Comparison of ENCODE assay signal across 10 mouse cellular contexts in the genomic region with DNA sequence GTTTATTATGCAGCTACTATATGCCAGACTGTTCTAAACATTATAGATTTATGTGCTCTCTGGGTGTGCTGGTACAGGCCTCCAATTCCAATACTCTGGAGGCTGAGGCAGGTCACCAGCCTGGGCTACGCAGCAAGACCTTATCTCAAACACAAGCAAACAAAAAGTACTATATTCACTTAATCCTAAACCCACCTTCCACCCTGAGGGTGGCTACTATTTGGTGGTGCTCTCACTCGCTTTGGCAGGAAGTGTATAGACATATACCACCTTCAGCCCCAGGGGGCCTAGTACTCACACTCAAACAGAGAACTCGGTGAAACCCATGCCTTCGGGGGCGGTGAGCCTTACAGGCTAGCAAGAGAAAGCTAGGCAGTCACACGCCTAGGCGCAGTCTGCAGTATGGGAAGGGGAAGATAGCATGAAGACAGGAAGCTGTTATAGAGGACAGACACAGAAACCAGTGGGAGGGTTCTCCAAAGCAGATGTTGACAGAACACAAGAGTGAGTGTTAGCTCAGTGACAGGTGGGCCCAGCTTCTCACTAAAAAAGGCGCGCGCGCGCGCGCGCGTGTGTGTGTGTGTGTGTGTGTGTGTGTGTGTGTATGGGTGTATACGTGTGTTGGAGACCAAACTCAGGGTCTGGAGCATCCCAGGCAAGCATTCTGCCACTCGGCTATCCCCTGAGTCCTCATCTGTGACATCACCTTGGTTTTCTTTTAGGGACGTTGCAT. TPM values are rescaled to one million over a fixed set of nuclear protein-coding genes. Genes with fewer than 3 reads are reported as not detected.
DNase-seq lines count a peak whose midpoint lies in the region; ATAC-seq lines count a peak whose summit lies in the region.
"Had no signal": no experiment of that assay in that cellular context is flagged by ENCODE, and none has a peak within 500 bp of the region (broad histone marks: within the 10 kb centered on the region; RNA-seq: fewer than 3 reads in every experiment).

A gene (minus strand): TSS at position 346 of the 733 bp plus-strand sequence.

- H3K9me3 ChIP-seq in heart, embryonic 13.5 days, result no peaks in the 10 kb centered on the region
- H3K9me3 ChIP-seq in hindbrain, embryonic 10.5 days, result no peaks in the 10 kb centered on the region
- no peaks in the 10 kb centered on the region for H3K9me3 ChIP-seq in limb, embryonic 13.5 days
- H3K9me3 ChIP-seq in neural tube, embryonic 12.5 days, result no peaks in the 10 kb centered on the region

- H3K9ac ChIP-seq in heart, embryonic 13.5 days, result no peak within 1 kb of the TSS
- H3K9ac ChIP-seq in limb, embryonic 13.5 days, result no peak within 1 kb of the TSS
- H3K9ac ChIP-seq in neural tube, embryonic 12.5 days, result no peak within 1 kb of the TSS

- H3K4me1 ChIP-seq in heart, embryonic 13.5 days, result peaks cover 9% of the 10 kb centered on the region
- H3K4me1 ChIP-seq in hindbrain, embryonic 10.5 days (replicated peaks), result peaks cover 30% of the 10 kb centered on the region
- H3K4me1 ChIP-seq in limb, embryonic 13.5 days, result peaks cover 18% of the 10 kb centered on the region
- H3K4me1 ChIP-seq in neural tube, embryonic 12.5 days, result peaks cover 18% of the 10 kb centered on the region

- H3K4me3 ChIP-seq in heart, embryonic 13.5 days, result no peak within 1 kb of the TSS
- no peak within 1 kb of the TSS for H3K4me3 ChIP-seq in hindbrain, embryonic 10.5 days
- H3K4me3 ChIP-seq in limb, embryonic 13.5 days, result no peak within 1 kb of the TSS
- no peak within 1 kb of the TSS for H3K4me3 ChIP-seq in neural tube, embryonic 12.5 days
- H3K4me3 ChIP-seq: myocyte had no signal

- no peak within 1 kb of the TSS for H3K27ac ChIP-seq in heart, embryonic 13.5 days (replicated peaks)
- no peak within 1 kb of the TSS for H3K27ac ChIP-seq in hindbrain, embryonic 10.5 days
- H3K27ac ChIP-seq in limb, embryonic 13.5 days, result no peak within 1 kb of the TSS
- H3K27ac ChIP-seq in neural tube, embryonic 12.5 days, result no peak within 1 kb of the TSS

- H3K4me2 ChIP-seq in heart, embryonic 13.5 days, result no peak within 1 kb of the TSS
- H3K4me2 ChIP-seq in limb, embryonic 13.5 days (replicated peaks), result no peak within 1 kb of the TSS
- H3K4me2 ChIP-seq in neural tube, embryonic 12.5 days (replicated peaks), result no peak within 1 kb of the TSS

- WGBS in heart, embryonic 13.5 days, result 81% methylated on average over 19 of the region's 19 CpGs
- 92% methylated on average over 19 of the region's 19 CpGs for WGBS in hindbrain, embryonic 10.5 days
- WGBS in limb, embryonic 13.5 days, result 84% methylated on average over 19 of the region's 19 CpGs
- WGBS in neural tube, embryonic 12.5 days, result 92% methylated on average over 19 of the region's 19 CpGs

- peaks cover 40% of the 10 kb centered on the region for H3K27me3 ChIP-seq in heart, embryonic 13.5 days (replicated peaks)
- H3K27me3 ChIP-seq in hindbrain, embryonic 10.5 days (ENCODE audit: insufficient read depth, poor library complexity, severe bottlenecking), result peaks cover 40% of the 10 kb centered on the region
- H3K27me3 ChIP-seq in limb, embryonic 13.5 days, result peaks cover 32% of the 10 kb centered on the region
- H3K27me3 ChIP-seq in neural tube, embryonic 12.5 days (replicated peaks), result 0 out of 2 replicates have a peak, but pooled peaks cover 24% of the 10 kb centered on the region

- H3K36me3 ChIP-seq in heart, embryonic 13.5 days, result no peaks in the 10 kb centered on the region
- H3K36me3 ChIP-seq in hindbrain, embryonic 10.5 days, result no peaks in the 10 kb centered on the region
- H3K36me3 ChIP-seq in limb, embryonic 13.5 days, result no peaks in the 10 kb centered on the region
- no peaks in the 10 kb centered on the region; the same call in 1 of the 2 replicates for H3K36me3 ChIP-seq in neural tube, embryonic 12.5 days

- ATAC-seq in heart, embryonic 13.5 days (ENCODE audit: extremely low read depth, insufficient number of reproducible peaks, low FRiP score, low TSS enrichment), result no peak
- ATAC-seq in limb, embryonic 13.5 days (ENCODE audit: low FRiP score, low read depth), result no peak
- ATAC-seq in neural tube, embryonic 12.5 days (ENCODE audit: low FRiP score, low read depth), result no peak
- ATAC-seq: Patski had no signal

- intact Hi-C loops in heart, postnatal 14 days (cut with DNase I), result no loop called here

- no peak for DNase-seq in heart, postnatal 14 days
- no peak for DNase-seq in adrenal gland, postnatal 4 days (ENCODE audit: low spot score in 2 of 2)
- DNase-seq in hindbrain, embryonic 10.5 days (ENCODE audit: low spot score), result no peak
- no peak for DNase-seq in ovary, adult 18-20 months (ENCODE audit: low spot score)
- no peak for DNase-seq in kidney, adult 11 months

RNA-seq across cellular contexts. Expression of the gene that starts here (rescaled TPM):
- polyA plus RNA-seq in heart, embryonic 13.5 days (2015; fragmentation: Nextera tagmentation; extraction: Ambion mirVana), result 11.8 and 16.6 TPM in 2 replicates
- total RNA-seq in heart, postnatal 14 days (2021), result 10 to 100 TPM in 1 of 2 experiments, 1 to 10 TPM in 1; 8.8 to 28.1 TPM
- total RNA-seq in adrenal gland, postnatal 4 days (2021), result 10 to 100 TPM; 15.5 to 18.9 TPM
- polyA plus RNA-seq in hindbrain, embryonic 10.5 days (2016; fragmentation: Nextera tagmentation; extraction: Ambion mirVana), result 49.2 and 59.5 TPM in 2 replicates
- polyA plus RNA-seq in limb, embryonic 13.5 days (2015; fragmentation: Nextera tagmentation; extraction: Ambion mirVana), result 34.1 and 36.6 TPM in 2 replicates
- 70.5 and 71.5 TPM in 2 replicates for polyA plus RNA-seq in neural tube, embryonic 12.5 days (2016; fragmentation: Nextera tagmentation; extraction: Ambion mirVana)
